Mouse (Mus musculus) kidney, adult 2 months (tissue): Measurements from ENCODE around the gene Rrp15.

Source experiments
- CTCF ChIP-seq: fragments of 200-500 bp; conservative IDR thresholded peaks from 2 replicates; pipeline ENCODE4 v1.5.1; 2011; ENCODE audit warnings: low read depth, mild to moderate bottlenecking, control low read depth, low read length, moderate library complexity, mixed read lengths; ENCODE audit not compliant: insufficient read depth, insufficient read length
- POLR2A ChIP-seq: fragments of 200-500 bp; IDR thresholded peaks from one replicate; pipeline ENCODE4 v1.6.1; 2011; ENCODE audit warnings: low read depth, low read length, control low read depth

DNA sequence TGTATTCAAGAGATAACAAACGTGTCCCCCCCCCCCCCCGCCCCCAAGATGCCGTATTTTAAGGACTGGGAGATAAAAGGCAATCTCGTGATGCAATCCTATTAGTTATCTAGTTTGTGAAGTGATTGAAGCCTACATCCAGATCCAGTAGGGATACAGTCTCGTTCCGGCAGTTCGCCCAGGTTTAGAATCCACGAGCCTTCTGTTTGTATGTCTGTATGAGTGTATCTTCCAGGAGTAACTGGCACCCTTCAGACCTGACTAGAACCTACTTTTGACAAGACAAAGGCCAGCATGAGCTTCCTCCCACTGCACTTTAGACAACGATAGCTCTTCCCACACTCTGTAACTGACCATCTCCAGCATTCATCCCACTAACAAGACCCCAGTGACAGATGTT, 57.5 kb downstream of the Rrp15 start:
- TF ChIP-seq CTCF (no peak), POLR2A (no peak)
